Mouse (Mus musculus) small intestine, adult 2 months (tissue): ENCODE measurements around the gene Ifitm1. TPM values are rescaled to one million over a fixed set of nuclear protein-coding genes. Genes with fewer than 3 reads are reported as not detected.

Source experiments
- H3K27ac ChIP-seq: fragments of 200-500 bp; 2 replicates; pipeline ENCODE4 v1.5.1; 2012; ENCODE audit warnings: low read depth, low read length, control low read depth, inconsistent platforms; ENCODE audit not compliant: insufficient read depth
- H3K27me3 ChIP-seq: fragments of 200-500 bp; 2 replicates; pipeline ENCODE4 v1.6.1; 2012; ENCODE audit warnings: mild to moderate bottlenecking, moderate library complexity, low read length, inconsistent platforms; ENCODE audit not compliant: control insufficient read depth, insufficient read depth
- H3K36me3 ChIP-seq: fragments of 200-500 bp; 2 replicates; pipeline ENCODE4 v1.6.1; 2012; ENCODE audit warnings: mild to moderate bottlenecking, low read length, control low read depth, inconsistent platforms; ENCODE audit not compliant: control insufficient read depth, insufficient read depth
- H3K4me1 ChIP-seq: fragments of 200-500 bp; 2 replicates; pipeline ENCODE4 v1.6.1; 2012; ENCODE audit warnings: low read length, inconsistent platforms, mixed read lengths; ENCODE audit not compliant: control insufficient read depth, insufficient read depth, insufficient read length
- H3K4me3 ChIP-seq: fragments of 200-500 bp; 2 replicates; pipeline ENCODE4 v1.5.1; 2012; ENCODE audit warnings: low read depth, mild to moderate bottlenecking, control low read depth, inconsistent platforms, low read length, moderate library complexity
- CTCF ChIP-seq: fragments of 200-500 bp; IDR thresholded peaks from 2 replicates; pipeline ENCODE4 v1.5.1; 2012; ENCODE audit warnings: low read depth, mild to moderate bottlenecking, control low read depth, inconsistent platforms, low read length, moderate library complexity, mixed read lengths; ENCODE audit not compliant: insufficient replicate concordance, insufficient read length; ENCODE audit errors: extremely low read depth
- POLR2A ChIP-seq: fragments of 200-500 bp; IDR thresholded peaks from 2 replicates; pipeline ENCODE4 v1.6.1; 2012; ENCODE audit warnings: low read depth, mild to moderate bottlenecking, control low read depth, inconsistent platforms, low read length, moderate library complexity
- WGBS: fragments of 180-500 bp; shearing (Covaris S2); methylation state at CpG from one replicate; pipeline ENCODE4 v1.1.7; 2018; 5-methylcytosine and 5-hydroxymethylcytosine counted together
- polyA plus RNA-seq: library from polyadenylated mRNA; depleted of rRNA; stranded (reverse); fragments of >200 nt; gene quantifications from 2 replicates; pipeline ENCODE4 v1.2.3, GENCODE M21; 2012; rRNA removed

Ifitm1 gene
- polyA plus RNA-seq, result 107 and 120 TPM in 2 replicates

- no peaks in the 10 kb centered on the region for H3K27me3 ChIP-seq
- WGBS, result 89% methylated on average over 4 of the region's 4 CpGs
Observed at GRCm38 (mm10) chr7:140966921-140967320, at the start of gene Ifitm1. Gene Ifitm1 (plus strand): TSS chr7:140967221.

DNA sequence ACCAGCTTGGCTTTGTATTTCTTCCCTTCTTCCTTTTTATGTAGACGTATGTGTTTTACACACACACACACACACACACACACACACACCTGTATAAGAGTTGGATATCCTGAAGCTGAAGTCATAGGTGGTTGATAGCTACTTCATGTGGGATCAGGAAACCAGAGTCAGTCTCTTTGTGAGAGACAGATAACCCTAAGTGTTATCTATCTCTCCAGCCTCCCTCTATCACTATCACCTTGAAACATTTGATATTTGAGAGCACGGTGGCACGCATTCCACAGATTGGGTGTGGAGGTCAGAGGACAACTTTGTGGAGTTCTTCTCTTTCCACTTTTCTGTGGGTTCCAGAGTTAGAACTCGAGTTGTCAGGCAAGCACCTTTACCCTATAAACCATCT is 47.1 kb upstream of the Ifitm1 start:
- Histone ChIP-seq H3K27me3 (no peaks in the 10 kb centered on the region), H3K4me3 (no peak overlapping the region), H3K4me1 (peaks cover 30% of the 10 kb centered on the region), H3K36me3 (peaks cover 22% of the 10 kb centered on the region), H3K27ac (peak overlapping the region; percentile 87)
- 22% methylated on average over 4 of the region's 4 CpGs for WGBS
- TF ChIP-seq POLR2A (no peak), CTCF (no peak)

More at GRCm38 (mm10) chr7:140966921-140967320, at the start of gene Ifitm1:
- TF ChIP-seq POLR2A (no peak), CTCF (no peak)
- Histone ChIP-seq H3K4me1 (peaks cover 3% of the 10 kb centered on the region), H3K4me3 (peak within 1 kb of the TSS; percentile 41), H3K36me3 (no peaks in the 10 kb centered on the region), H3K27ac (0 out of 2 replicates have a peak within 1 kb of the TSS, but pooled peaks have one; percentile 79)

DNA sequence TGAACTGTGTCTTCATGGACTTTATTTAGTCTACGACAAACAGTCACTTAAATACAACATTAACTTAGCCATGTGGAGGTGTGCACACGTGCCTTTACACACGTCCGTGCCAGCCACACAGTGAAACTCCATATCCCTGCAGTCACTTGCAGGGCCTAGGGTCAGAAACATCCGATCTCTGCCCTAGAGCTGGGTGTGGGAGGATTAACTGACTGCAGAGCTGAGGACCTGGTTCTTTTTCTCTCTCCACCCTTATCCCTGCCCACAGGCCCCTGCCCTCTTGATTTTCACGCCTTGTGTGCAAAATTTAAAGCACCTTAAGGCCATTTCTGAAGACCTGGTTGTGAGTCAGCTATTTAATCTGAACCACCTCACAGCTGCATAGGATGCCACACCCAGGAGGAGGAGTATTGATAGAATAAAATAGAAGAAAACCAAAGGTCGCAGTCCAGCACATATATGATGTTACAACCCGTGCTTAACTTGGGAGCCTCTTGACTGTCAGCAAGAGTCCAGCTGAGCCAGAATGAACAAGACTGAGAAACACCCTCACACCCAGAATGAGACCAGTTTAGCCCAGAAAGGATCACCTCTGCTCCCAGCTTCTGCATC is 46.5 kb upstream of the Ifitm1 start, which contains the start of gene Nlrp6:
Gene Nlrp6 (plus strand): TSS at position 485 of the 612 bp plus-strand sequence.
- Histone ChIP-seq H3K27ac (peak within 1 kb of the TSS; percentile 92), H3K27me3 (no peaks in the 10 kb centered on the region), H3K36me3 (peaks cover 28% of the 10 kb centered on the region), H3K4me1 (peaks cover 28% of the 10 kb centered on the region), H3K4me3 (peak within 1 kb of the TSS; percentile 68)
- TF ChIP-seq CTCF, result no peak
- TF ChIP-seq POLR2A, result 0 out of 2 replicates have a peak, but pooled peaks have one; percentile 10
- 26% methylated on average over 8 of the region's 8 CpGs for WGBS

DNA sequence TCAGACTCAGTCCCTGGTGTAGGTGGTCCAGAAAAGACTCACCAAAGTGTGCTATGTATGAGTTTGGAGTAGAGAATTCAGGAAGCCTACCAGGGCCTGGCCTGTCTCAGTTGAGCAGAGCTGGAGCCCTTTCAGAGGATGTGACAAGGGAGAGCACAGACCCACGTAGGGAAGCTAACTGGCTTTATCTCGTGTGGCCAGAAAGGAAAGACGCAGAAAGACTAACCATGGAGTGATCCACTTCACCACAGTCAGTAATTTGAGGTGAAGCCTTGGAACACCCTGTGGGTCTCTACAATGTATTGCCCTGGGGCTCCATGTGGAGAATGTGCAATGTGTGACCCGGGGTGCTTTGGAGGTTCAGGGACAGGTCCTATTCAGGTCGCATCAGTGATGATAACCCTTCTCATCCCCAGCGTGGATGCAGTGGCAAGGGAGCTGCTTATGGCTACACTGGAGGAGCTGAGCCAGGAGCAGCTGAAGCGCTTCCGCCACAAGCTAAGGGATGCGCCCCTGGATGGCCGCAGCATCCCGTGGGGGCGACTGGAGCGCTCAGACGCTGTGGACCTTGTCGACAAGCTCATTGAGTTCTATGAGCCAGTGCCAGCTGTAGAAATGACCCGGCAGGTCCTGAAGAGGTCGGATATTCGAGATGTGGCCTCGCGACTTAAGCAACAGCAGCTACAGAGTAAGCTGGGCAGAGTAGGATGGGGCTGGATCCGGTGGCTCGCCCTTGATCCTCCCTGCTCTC is 45.6 kb upstream of the Ifitm1 start:
- H3K4me3 ChIP-seq, result peak overlapping the region; percentile 68
- no peaks in the 10 kb centered on the region for H3K27me3 ChIP-seq
- WGBS, result 16% methylated on average over 22 of the region's 22 CpGs
- peaks cover 26% of the 10 kb centered on the region for H3K4me1 ChIP-seq
- TF ChIP-seq POLR2A (no peak), CTCF (0 out of 2 replicates have a peak, but pooled peaks have one; percentile 2)
- H3K27ac ChIP-seq, result peak overlapping the region; percentile 92
- H3K36me3 ChIP-seq, result peaks cover 36% of the 10 kb centered on the region

GRCm38 (mm10) chr7:140922398-140923069 is 44.5 kb upstream of the Ifitm1 start:
- TF ChIP-seq POLR2A, result no peak; the same call in 1 of the 2 replicates
- TF ChIP-seq CTCF, result no peak
- H3K27ac ChIP-seq, result peak overlapping the region; percentile 92
- WGBS, result under 1% methylated on average over 49 of the region's 49 CpGs
- no peaks in the 10 kb centered on the region for H3K27me3 ChIP-seq
- peaks cover 45% of the 10 kb centered on the region for H3K36me3 ChIP-seq
- peaks cover 30% of the 10 kb centered on the region for H3K4me1 ChIP-seq
- H3K4me3 ChIP-seq, result peak overlapping the region; percentile 68

- peak overlapping the region; percentile 68 for H3K4me3 ChIP-seq
- no peak for TF ChIP-seq POLR2A
- no peak for TF ChIP-seq CTCF
- peaks cover 52% of the 10 kb centered on the region for H3K36me3 ChIP-seq
- no peaks in the 10 kb centered on the region for H3K27me3 ChIP-seq
- 9% methylated on average over 30 of the region's 30 CpGs for WGBS
- H3K27ac ChIP-seq, result peak overlapping the region; percentile 92; the same call in 1 of the 2 replicates
- peaks cover 31% of the 10 kb centered on the region for H3K4me1 ChIP-seq
Observed at GRCm38 (mm10) chr7:140923070-140923775, 43.8 kb upstream of the Ifitm1 start.
